Mouse (Mus musculus) adrenal gland, postnatal 14 days (tissue): ENCODE results near the gene Abca1. TPM values are rescaled to one million over a fixed set of nuclear protein-coding genes. Genes with fewer than 3 reads are reported as not detected.

ENCODE experiments used
- DNase-seq: peaks from one replicate; pipeline ENCODE4 v3.0.0; 2021; ENCODE audit warnings: mixed read lengths
- total RNA-seq: library from RNA; stranded (reverse); gene quantifications from 2 replicates; pipeline ENCODE4 v1.2.3, GENCODE M21; 2021

Abca1 gene
- total RNA-seq, 1 experiment from 2014 or later, result 209 TPM

GRCm38 (mm10) chr4:53009183-53009582 is 150.5 kb downstream of the Abca1 start:
- no peak for DNase-seq

- no peak for DNase-seq
Measured at GRCm38 (mm10) chr4:53000154-53000553, 159.5 kb downstream of the Abca1 start.

GRCm38 (mm10) chr4:52999449-52999848 is 160.2 kb downstream of the Abca1 start:
- no peak for DNase-seq

GRCm38 (mm10) chr4:52989248-52989647 is 170.4 kb downstream of the Abca1 start, which contains the start of gene Nipsnap3a:
Nipsnap3a (plus strand) TSS chr4:52989272.
- DNase-seq, result peak; percentile 9

- no peak for DNase-seq
Measured at GRCm38 (mm10) chr4:52986266-52986665, 173.4 kb downstream of the Abca1 start.

GRCm38 (mm10) chr4:52985216-52985615 is 174.5 kb downstream of the Abca1 start:
- no peak for DNase-seq

Other genes with a start within 250 kb of the Abca1 start
- gene Olfr272, start 240.7 kb downstream of the Abca1 start, total RNA-seq, result not detected in 2 replicates
- gene Olfr270, start 195.3 kb downstream of the Abca1 start, total RNA-seq, result not detected in 2 replicates
- not detected in 2 replicates for gene Nipsnap3a, start 170.6 kb downstream of the Abca1 start, total RNA-seq
- gene Nipsnap3b, start 148.0 kb downstream of the Abca1 start, total RNA-seq, result 34.4 and 45.2 TPM in 2 replicates